Mouse (Mus musculus) spleen, embryonic (tissue): Measurements from ENCODE around the gene Olfr1209.

Source experiments
- CTCF ChIA-PET: fragments of 350-600 bp; sonication (Branson Sonifier 250); formaldehyde crosslinking; loops from one replicate; lab custom pipeline; 2022; lab: Charles Lee

Gene Olfr1209

DNA sequence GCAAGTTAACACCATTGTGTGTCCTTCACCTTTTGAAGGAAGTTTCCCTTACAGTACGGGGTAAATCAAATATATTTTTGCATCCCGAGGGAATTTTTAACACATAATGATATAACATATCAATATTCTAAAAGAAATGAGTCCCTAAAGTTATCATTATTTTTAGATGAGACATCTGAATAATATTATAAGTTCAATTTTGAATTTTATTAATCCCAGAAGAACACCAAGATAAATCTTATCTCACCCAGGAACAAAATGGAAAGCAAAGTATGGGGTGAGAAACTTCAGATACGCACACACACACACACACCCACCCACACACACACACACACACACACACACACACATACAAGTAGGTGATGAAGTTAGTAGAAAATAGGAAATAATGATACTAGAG lies at the start of gene Olfr1209:
Olfr1209 (minus strand) TSS at position 101 of the 400 bp plus-strand sequence.
- CTCF ChIA-PET = no interaction called here

DNA sequence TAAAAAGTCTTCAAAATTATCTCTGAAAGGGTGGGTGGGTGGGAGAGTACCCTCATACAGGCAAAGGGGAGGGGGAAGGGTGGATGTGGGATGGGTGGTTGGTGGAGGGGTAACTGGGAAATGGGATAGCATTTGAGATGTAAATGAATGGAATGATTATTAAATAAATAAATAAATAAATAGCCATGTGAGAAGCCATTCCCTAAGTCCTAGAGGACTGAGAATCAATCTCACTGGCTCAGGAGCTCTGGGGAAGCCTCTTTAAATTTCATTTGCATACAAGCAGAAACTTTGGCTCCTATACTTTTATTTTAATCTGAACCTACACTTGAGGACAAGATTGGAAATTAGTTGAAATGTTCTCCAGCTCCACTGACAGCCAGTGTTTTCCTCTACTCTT lies 38.7 kb upstream of the Olfr1209 start, which contains the start of gene Olfr1212:
Olfr1212 (plus strand) TSS at position 301 of the 400 bp plus-strand sequence.
- CTCF ChIA-PET = no interaction called here

DNA sequence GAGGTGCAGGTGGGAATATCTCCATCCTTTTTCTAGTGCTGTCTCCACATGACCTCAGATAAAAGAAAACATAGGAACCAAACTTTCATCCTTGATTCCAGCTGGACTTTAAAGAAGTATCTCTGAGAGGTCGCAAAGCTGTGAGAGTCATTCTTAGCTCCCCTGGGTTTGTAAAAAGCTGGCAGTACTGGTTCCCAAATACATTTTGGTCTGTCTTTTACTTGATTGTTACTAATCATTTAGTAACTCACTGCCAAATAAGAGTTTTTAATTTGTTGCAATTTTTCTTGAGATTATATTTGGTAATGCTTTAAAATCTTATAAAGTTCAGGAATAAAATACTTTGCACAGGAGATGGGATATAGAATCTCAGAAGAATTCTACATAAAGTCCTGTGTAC lies 23.1 kb upstream of the Olfr1209 start, which contains the start of gene Olfr1211:
Olfr1211 (minus strand) TSS at position 101 of the 400 bp plus-strand sequence.
- CTCF ChIA-PET = no interaction called here

DNA sequence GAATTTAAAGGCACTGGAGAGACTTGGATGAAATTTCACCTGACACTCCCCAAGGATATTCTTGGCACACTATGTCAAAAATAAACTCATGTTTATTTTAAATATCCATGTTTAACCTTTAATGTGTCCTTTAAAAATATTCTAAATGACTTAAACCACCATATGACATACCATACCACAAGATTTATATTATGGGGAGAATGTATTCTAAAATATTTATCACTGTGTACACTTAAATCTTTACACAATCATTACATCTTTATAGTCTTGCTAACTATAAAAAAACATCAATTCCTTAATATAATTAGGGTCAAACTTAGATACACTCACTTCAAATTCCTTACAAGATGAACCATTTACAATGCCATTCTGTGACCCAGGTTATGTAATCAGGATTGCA lies 12.7 kb downstream of the Olfr1209 start, which contains the start of gene Olfr1208:
Olfr1208 (minus strand) TSS at position 101 of the 400 bp plus-strand sequence.
- CTCF ChIA-PET = no interaction called here

DNA sequence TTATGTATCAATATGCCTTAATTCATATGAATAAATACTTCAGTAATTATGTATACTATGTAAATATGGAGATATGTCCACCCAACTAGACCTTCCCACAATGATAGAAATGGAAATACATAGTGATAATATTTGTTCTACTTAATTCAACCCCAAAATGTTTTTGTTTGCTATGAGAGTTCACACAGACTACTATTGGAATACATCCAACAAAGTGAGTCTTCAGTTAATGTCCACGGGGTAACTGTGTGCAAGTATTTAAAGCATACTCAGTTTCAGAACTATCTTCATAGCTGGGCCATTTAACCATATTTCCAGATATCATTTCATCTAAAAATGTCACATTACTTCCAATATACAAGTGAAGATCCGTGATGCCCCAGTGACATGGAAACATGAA lies 52.0 kb downstream of the Olfr1209 start, which contains the start of gene Olfr1206:
Olfr1206 (plus strand) TSS at position 301 of the 400 bp plus-strand sequence.
- CTCF ChIA-PET = no interaction called here
